Mouse (Mus musculus): Measurements from ENCODE around the gene Usp38. TPM values are rescaled to one million over a fixed set of nuclear protein-coding genes. Genes with fewer than 3 reads are reported as not detected.
A peak's percentile ranks its signal among the peaks of the same experiment; 100 is the strongest.
"Not testable (repeated sequence)": the region's sequence is repeated elsewhere in the genome, so short reads cannot be mapped to it uniquely, and the experiment has no call there.

Usp38 gene
- 16.4 and 18.1 TPM in 2 replicates for polyA plus RNA-seq (2015; fragmentation: Nextera tagmentation; extraction: Ambion mirVana)

DNA sequence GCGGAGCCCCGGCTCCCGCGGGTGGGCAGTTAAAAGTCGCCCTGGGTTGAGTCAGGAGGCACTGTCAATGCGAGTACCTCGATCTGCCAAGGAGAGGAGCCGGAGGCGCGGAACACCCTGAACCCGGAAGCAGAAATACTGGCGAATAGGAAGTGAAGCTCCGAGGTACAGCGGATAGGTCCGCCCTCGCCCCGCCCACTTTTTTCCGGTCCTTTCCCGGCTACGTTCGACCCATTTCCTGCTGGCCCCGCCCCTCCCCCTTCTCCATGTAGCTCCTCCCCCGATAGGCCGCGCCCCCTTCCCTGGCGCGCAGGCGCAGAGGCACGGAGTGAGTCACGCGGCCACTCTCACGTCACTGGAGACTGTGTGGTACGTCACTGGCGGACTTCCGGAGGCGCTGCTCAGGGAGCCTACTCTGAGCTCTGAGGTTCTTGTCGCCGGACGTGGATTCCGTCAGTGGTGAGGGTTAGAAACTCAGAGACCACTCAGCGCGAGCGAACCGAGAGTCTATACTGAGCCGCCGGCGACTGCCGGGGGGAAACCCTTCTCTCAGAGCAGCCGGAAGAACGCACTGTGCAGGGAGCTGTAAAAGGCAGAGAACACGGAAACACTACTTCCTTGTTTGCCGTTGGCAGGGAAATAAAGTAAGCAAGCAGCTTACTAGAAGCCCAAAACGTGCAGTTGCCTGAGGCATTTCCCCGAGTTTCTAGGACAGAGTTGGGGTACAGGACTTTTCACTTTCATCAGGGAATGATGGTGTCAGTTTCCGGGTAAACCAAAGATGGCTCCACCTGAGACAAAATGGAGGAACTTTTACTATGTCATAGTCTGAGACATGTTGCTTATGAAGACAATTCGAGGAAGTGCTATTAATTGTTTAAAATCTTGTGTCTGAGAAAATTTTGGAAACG lies at the start of gene Usp38:
Usp38 (minus strand) TSS at position 140 of the 911 bp plus-strand sequence.
- peak; percentile 98 for ATAC-seq (ENCODE audit: low read depth)
- no peaks in the 10 kb centered on the region for H3K9me3 ChIP-seq (ENCODE audit: control insufficient read depth, low read length)
- peak within 1 kb of the TSS; percentile 98 for H3K27ac ChIP-seq (ENCODE audit: low read length)
- H3K4me2 ChIP-seq (ENCODE audit: low read depth, low read length), result peak within 1 kb of the TSS; percentile 86
- no peaks in the 10 kb centered on the region for H3K27me3 ChIP-seq (ENCODE audit: control insufficient read depth, insufficient read depth, low read depth, low read length)
- peak within 1 kb of the TSS; percentile 90 for H3K9ac ChIP-seq (ENCODE audit: low read length)
- whole genome bisulfite sequencing, result 2% methylated on average over 55 of the region's 57 CpGs
- peaks cover 21% of the 10 kb centered on the region for H3K4me1 ChIP-seq (replicated peaks; ENCODE audit: control insufficient read depth, insufficient read depth, low read length)
- H3K4me3 ChIP-seq (ENCODE audit: low read length), result peak within 1 kb of the TSS; percentile 100
- no peaks in the 10 kb centered on the region for H3K36me3 ChIP-seq (ENCODE audit: control insufficient read depth, insufficient read depth, low read length)

DNA sequence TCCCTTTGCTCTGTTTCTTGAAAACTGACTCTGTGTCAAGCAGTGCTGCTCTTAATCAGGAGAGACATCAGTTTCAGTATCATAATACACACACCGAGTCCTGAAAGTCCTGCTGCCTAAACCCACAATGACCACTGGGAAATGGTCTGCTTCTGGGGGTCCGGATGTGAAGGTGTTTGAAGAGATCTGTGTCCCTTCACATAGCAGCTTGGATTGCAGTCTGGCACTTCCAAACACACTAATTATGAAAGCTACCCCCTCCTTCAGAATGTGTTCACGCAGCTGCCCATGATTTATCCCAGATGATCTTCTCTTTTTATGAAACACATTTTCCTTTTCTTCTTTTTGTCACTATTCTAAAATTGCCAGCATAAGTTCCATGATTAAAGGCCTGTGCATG lies 47.8 kb upstream of the Usp38 start:
- peak; percentile 84 for ATAC-seq (ENCODE audit: low read depth)
- Histone ChIP-seq H3K4me2 (ENCODE audit: low read depth, low read length) (no peak overlapping the region), H3K9ac (ENCODE audit: low read length) (no peak overlapping the region), H3K4me1 (replicated peaks; ENCODE audit: control insufficient read depth, insufficient read depth, low read length) (peaks cover 10% of the 10 kb centered on the region; the same call in 1 of the 2 replicates), H3K36me3 (ENCODE audit: control insufficient read depth, insufficient read depth, low read length) (no peaks in the 10 kb centered on the region), H3K9me3 (ENCODE audit: control insufficient read depth, low read length) (no peaks in the 10 kb centered on the region), H3K27me3 (ENCODE audit: control insufficient read depth, insufficient read depth, low read depth, low read length) (no peaks in the 10 kb centered on the region), H3K4me3 (ENCODE audit: low read length) (no peak overlapping the region), H3K27ac (ENCODE audit: low read length) (no peak overlapping the region)
- WGBS, result 40% methylated on average over 3 of the region's 3 CpGs

DNA sequence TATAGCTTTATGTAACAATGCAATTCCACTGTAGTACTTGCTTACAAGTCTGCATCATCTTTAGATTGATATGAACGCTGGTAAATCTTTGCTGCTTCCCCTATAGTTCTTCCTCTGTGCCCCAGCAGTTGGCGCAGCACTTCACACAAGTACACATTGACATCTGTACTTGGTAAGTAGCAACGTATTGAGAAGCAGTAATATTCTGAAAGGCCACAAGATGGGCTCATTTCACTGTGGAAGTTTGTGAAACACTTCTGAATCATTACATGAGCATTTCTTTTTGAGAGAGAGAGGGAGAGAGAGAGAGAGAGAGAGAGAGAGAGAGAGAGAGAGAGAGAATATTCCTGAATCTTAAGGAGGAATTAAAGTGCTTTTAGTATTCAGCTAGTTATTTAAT lies 47.2 kb upstream of the Usp38 start:
- Histone ChIP-seq H3K27ac (ENCODE audit: low read length) (no peak overlapping the region), H3K4me3 (ENCODE audit: low read length) (no peak overlapping the region), H3K4me2 (ENCODE audit: low read depth, low read length) (no peak overlapping the region), H3K36me3 (ENCODE audit: control insufficient read depth, insufficient read depth, low read length) (no peaks in the 10 kb centered on the region), H3K9me3 (ENCODE audit: control insufficient read depth, low read length) (no peaks in the 10 kb centered on the region), H3K9ac (ENCODE audit: low read length) (no peak overlapping the region), H3K27me3 (ENCODE audit: control insufficient read depth, insufficient read depth, low read depth, low read length) (no peaks in the 10 kb centered on the region), H3K4me1 (replicated peaks; ENCODE audit: control insufficient read depth, insufficient read depth, low read length) (peaks cover 10% of the 10 kb centered on the region; the same call in 1 of the 2 replicates)
- WGBS, result 14% methylated on average over 3 of the region's 3 CpGs
- ATAC-seq (ENCODE audit: low read depth), result peak; percentile 72

DNA sequence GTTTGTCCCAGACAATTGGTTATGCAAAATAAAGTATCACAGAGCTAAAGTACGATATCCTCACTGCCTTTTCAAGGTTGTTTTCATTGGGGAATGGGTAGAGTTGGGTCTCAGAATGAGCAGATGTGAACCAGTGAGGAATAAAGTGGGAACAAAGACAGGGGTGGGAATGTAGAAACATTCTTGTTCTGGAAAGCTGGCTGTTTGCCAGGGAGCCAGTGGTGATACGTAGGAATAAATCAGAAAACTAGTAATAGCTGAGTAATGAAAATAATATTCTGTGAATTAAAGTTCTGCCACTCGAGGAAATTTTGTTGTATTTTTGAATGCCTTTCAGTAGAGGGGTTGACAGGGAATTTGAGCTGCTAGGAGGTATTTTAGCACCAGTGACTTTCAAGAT lies 29.5 kb upstream of the Usp38 start:
- 32% methylated on average over 3 of the region's 3 CpGs for WGBS
- Histone ChIP-seq H3K9me3 (ENCODE audit: control insufficient read depth, low read length) (no peaks in the 10 kb centered on the region), H3K9ac (ENCODE audit: low read length) (no peak overlapping the region), H3K27me3 (ENCODE audit: control insufficient read depth, insufficient read depth, low read depth, low read length) (no peaks in the 10 kb centered on the region), H3K36me3 (ENCODE audit: control insufficient read depth, insufficient read depth, low read length) (no peaks in the 10 kb centered on the region), H3K4me2 (ENCODE audit: low read depth, low read length) (no peak overlapping the region), H3K4me3 (ENCODE audit: low read length) (no peak overlapping the region), H3K4me1 (replicated peaks; ENCODE audit: control insufficient read depth, insufficient read depth, low read length) (no peaks in the 10 kb centered on the region), H3K27ac (ENCODE audit: low read length) (no peak overlapping the region)
- no peak for ATAC-seq (ENCODE audit: low read depth)

DNA sequence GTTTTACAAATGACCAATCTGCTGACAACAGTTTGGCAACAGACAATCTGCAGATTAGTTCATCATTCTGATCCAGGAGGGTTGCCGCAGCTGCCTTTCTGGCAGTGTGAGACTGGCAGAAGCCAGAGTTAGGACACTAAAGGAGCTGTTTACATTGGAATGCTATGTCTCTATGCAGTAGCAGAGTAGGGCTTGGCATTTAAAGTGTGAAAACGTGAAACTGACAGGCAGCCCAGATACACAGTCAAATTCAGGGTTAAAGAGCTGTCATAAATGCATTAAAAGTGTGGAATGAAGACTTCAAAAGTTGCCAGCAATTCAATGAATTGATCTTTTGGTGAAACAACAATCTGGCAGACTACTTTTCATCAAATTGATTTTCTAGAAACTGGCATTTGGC lies 13.3 kb upstream of the Usp38 start:
- Histone ChIP-seq H3K27ac (ENCODE audit: low read length) (no peak overlapping the region), H3K27me3 (ENCODE audit: control insufficient read depth, insufficient read depth, low read depth, low read length) (no peaks in the 10 kb centered on the region), H3K4me3 (ENCODE audit: low read length) (no peak overlapping the region), H3K4me2 (ENCODE audit: low read depth, low read length) (no peak overlapping the region), H3K9me3 (ENCODE audit: control insufficient read depth, low read length) (peaks cover 8% of the 10 kb centered on the region), H3K9ac (ENCODE audit: low read length) (no peak overlapping the region), H3K36me3 (ENCODE audit: control insufficient read depth, insufficient read depth, low read length) (no peaks in the 10 kb centered on the region), H3K4me1 (replicated peaks; ENCODE audit: control insufficient read depth, insufficient read depth, low read length) (no peaks in the 10 kb centered on the region)
- WGBS, result 18% methylated on average over 2 of the region's 2 CpGs
- ATAC-seq (ENCODE audit: low read depth), result no peak

DNA sequence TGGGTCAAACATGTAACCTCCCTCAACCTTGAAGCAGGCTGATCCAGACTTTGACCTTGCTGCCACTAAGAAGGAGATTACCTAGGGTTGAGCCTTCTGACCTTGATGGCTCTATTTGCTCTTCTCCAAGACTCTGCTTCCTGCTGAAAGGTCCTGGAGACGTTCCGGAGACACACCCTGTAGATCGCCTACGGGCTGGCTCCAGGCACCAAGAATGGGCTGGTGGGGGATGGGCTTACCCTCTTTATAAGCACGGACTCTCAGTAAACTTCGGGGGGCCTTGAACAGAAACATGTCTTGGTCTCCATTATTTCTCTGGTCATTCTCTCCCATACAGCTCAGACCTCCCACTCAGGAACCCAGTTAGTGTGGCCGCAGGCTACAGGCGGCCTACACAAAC lies 2.8 kb upstream of the Usp38 start:
- not testable (repeated sequence) for H3K9me3 ChIP-seq (ENCODE audit: control insufficient read depth, low read length); H3K9ac ChIP-seq (ENCODE audit: low read length); H3K27me3 ChIP-seq (ENCODE audit: control insufficient read depth, insufficient read depth, low read depth, low read length); H3K36me3 ChIP-seq (ENCODE audit: control insufficient read depth, insufficient read depth, low read length); H3K4me1 ChIP-seq (replicated peaks; ENCODE audit: control insufficient read depth, insufficient read depth, low read length); ATAC-seq (ENCODE audit: low read depth); H3K4me2 ChIP-seq (ENCODE audit: low read depth, low read length); H3K4me3 ChIP-seq (ENCODE audit: low read length); H3K27ac ChIP-seq (ENCODE audit: low read length)
- WGBS, result 85% methylated on average over 8 of the region's 8 CpGs

DNA sequence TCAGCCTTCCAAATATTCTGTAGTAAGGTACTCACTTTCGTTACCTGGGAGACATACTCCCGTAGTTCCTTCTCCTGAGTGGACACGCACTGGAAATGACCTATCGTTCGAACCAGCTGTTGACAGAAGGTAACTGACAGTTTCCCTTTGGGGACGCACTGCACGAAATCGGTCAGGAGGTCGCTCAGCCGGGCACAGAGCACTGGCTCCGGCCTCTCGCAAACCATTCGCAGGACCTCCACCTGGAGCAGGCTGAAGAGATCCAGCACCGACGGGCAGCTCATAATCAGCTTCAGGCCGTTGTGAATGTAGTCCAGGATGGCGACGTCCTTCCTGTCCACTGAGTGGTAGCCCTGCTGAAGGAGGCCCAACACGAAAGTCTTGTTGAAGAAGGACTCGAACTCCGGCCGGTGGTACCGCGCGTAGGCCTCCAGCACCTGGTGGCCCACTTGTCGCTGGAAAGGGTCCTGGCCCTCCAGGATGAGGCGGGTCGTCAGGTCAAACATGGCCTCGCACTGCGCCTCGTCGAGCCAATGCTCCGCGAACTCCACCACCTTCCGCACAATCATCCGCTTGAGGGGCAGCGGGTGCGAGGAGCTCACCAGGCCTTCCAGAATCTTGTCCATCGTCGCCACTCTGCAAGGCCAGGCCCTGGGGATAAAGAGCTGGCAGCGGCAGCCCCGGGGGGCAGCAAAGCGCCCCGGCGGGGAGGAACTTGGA lies 757 bp downstream of the Usp38 start:
- ATAC-seq (ENCODE audit: low read depth), result peak; percentile 0; the same call in 1 of the 2 replicates
- Histone ChIP-seq H3K27ac (ENCODE audit: low read length) (peak overlapping the region; percentile 84), H3K36me3 (ENCODE audit: control insufficient read depth, insufficient read depth, low read length) (no peaks in the 10 kb centered on the region; the same call in 1 of the 2 replicates), H3K4me2 (ENCODE audit: low read depth, low read length) (peak overlapping the region; percentile 86), H3K4me1 (replicated peaks; ENCODE audit: control insufficient read depth, insufficient read depth, low read length) (peaks cover 21% of the 10 kb centered on the region), H3K9ac (ENCODE audit: low read length) (peak overlapping the region; percentile 90), H3K27me3 (ENCODE audit: control insufficient read depth, insufficient read depth, low read depth, low read length) (no peaks in the 10 kb centered on the region), H3K4me3 (ENCODE audit: low read length) (peak overlapping the region; percentile 100), H3K9me3 (ENCODE audit: control insufficient read depth, low read length) (no peaks in the 10 kb centered on the region)
- WGBS, result under 1% methylated on average over 45 of the region's 45 CpGs

DNA sequence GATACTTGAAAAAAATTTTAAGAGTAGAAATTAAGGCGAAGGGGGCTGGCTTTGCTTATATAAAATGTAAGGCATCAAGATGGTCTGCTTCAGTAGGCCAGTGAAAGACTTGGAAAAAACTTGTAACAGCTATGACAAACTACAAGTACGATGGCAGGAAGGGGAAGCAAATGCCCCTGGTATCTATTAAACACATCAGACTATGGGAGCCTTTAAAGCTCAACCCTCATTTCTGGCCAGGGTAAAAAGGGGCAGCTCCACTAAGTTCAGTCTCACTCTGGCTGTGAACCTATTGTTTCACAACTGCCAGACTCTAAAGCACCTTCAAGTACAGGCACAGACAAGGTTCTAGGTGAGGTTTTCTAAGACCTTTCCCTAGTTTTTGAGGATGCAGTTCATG lies 2.0 kb downstream of the Usp38 start:
- H3K4me1 ChIP-seq (replicated peaks; ENCODE audit: control insufficient read depth, insufficient read depth, low read length), result peaks cover 21% of the 10 kb centered on the region
- peak overlapping the region; percentile 90 for H3K9ac ChIP-seq (ENCODE audit: low read length)
- no peak for ATAC-seq (ENCODE audit: low read depth)
- peaks cover 5% of the 10 kb centered on the region for H3K36me3 ChIP-seq (ENCODE audit: control insufficient read depth, insufficient read depth, low read length)
- WGBS, result 60% methylated on average over 2 of the region's 2 CpGs
- H3K4me3 ChIP-seq (ENCODE audit: low read length), result peak overlapping the region; percentile 100
- no peaks in the 10 kb centered on the region for H3K27me3 ChIP-seq (ENCODE audit: control insufficient read depth, insufficient read depth, low read depth, low read length)
- H3K4me2 ChIP-seq (ENCODE audit: low read depth, low read length), result peak overlapping the region; percentile 86
- H3K9me3 ChIP-seq (ENCODE audit: control insufficient read depth, low read length), result no peaks in the 10 kb centered on the region
- no peak overlapping the region for H3K27ac ChIP-seq (ENCODE audit: low read length)

DNA sequence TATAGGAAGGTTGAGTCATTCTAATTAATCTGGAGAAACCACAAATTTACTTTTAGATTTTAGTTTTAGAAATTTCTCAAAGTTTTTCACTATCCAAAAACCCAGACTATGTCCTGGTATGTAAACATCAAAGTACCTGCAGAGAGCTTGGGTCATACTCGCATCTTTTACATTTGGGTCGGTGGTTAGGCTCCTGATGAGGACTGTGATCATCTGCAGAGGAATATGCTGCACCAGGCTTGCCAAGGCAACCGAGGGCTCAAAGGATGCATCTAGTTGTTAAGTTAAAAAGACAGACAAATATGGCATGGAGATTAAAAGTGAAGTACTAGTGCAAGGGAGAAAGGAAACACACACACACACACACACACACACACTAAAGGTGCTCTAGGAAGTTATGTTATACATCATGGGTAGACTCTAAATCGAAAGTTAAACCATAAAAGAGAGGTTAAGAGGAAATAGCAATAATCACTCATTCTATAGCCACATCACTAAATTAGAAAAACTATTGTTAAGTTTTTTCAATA lies 2.6 kb downstream of the Usp38 start:
- no peak overlapping the region for H3K27ac ChIP-seq (ENCODE audit: low read length)
- peak overlapping the region; percentile 49 for H3K4me2 ChIP-seq (ENCODE audit: low read depth, low read length)
- no peak overlapping the region for H3K9ac ChIP-seq (ENCODE audit: low read length)
- peak overlapping the region; percentile 21; the same call in 1 of the 2 replicates for H3K4me3 ChIP-seq (ENCODE audit: low read length)
- ATAC-seq (ENCODE audit: low read depth), result no peak
- H3K4me1 ChIP-seq (replicated peaks; ENCODE audit: control insufficient read depth, insufficient read depth, low read length), result peaks cover 21% of the 10 kb centered on the region
- peaks cover 5% of the 10 kb centered on the region for H3K36me3 ChIP-seq (ENCODE audit: control insufficient read depth, insufficient read depth, low read length)
- 70% methylated on average over 4 of the region's 4 CpGs for WGBS
- no peaks in the 10 kb centered on the region for H3K9me3 ChIP-seq (ENCODE audit: control insufficient read depth, low read length)
- H3K27me3 ChIP-seq (ENCODE audit: control insufficient read depth, insufficient read depth, low read depth, low read length), result no peaks in the 10 kb centered on the region
